Mouse (Mus musculus): Measurements from ENCODE around the gene Foxq1. TPM values are rescaled to one million over a fixed set of nuclear protein-coding genes. Genes with fewer than 3 reads are reported as not detected.

The Foxq1 gene
- 0.10 and 0.14 TPM in 2 replicates for polyA plus RNA-seq (2011; ENCODE audit: insufficient read length, low read depth, missing spikeins)

DNA sequence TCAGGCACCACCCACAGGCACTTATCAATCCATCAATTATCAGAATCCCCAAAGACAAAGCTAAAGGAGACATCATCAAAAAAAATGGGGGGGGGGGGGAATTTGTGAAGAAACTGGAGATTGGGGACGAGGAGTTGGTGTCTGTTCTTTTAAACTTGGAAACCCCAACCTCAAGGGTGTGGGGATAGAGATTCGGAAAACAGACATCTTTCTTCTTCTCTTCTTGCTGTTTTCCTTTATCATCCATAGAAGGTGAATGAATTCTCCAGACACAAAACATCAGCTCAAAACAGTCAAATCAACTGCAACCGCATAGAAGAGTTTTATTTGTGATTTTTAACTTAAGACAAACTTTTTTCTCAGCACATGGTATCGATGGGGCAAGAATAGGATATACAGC is at the start of gene Foxq1:
Gene Foxq1, plus strand, starts transcription at position 301 of the 400 bp plus-strand sequence.
- Histone ChIP-seq H3K4me1 (ENCODE audit: control insufficient read depth, insufficient read depth, low read length) (no peaks in the 10 kb centered on the region), H3K27ac (ENCODE audit: insufficient read depth, low read length) (no peak within 1 kb of the TSS), H3K4me3 (ENCODE audit: insufficient read depth, low read length) (no peak within 1 kb of the TSS)
- TF ChIP-seq CTCF (IDR thresholded peaks at IDR 0.05; ENCODE audit: borderline replicate concordance, insufficient read depth, low read length) (no peak), POLR2A (IDR thresholded peaks at IDR 0.05; ENCODE audit: low read depth, low read length) (no peak)

DNA sequence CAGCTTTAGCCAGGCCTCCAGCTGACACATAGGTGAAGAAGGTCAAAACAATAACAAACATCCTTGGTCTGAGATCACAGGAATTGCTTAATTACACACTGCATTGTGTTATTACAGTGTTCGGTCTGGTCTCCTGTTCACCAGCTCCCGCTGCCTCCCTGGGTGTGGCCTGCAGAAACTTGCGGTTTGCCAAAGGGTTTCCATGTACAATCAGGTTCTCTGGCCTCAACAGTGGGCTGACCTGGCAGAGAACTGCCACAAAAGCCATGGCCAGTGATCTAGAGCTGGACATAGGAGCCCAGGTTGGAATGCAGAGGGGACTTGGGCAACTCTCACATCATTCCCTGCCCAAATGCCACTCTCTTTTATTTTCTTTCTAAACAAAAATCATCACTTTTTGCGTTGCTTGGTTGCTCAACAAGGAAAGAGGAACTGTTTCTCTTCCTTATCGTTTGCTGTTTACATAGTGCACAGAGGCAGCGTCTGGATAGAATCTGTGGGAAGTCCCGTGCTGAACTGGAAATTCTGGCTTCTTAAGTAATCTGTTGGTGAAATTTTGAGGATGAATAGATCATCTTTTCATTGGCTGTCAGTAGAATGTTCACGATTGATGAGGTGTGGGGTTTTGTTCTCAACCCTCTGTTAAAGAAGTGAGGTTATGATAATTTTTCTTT is 49.3 kb upstream of the Foxq1 start:
- no peak for TF ChIP-seq CTCF (IDR thresholded peaks at IDR 0.05; ENCODE audit: borderline replicate concordance, insufficient read depth, low read length)
- no peak for TF ChIP-seq POLR2A (IDR thresholded peaks at IDR 0.05; ENCODE audit: low read depth, low read length)
- Histone ChIP-seq H3K4me1 (ENCODE audit: control insufficient read depth, insufficient read depth, low read length) (no peaks in the 10 kb centered on the region), H3K27ac (ENCODE audit: insufficient read depth, low read length) (no peak overlapping the region), H3K4me3 (ENCODE audit: insufficient read depth, low read length) (no peak overlapping the region)

DNA sequence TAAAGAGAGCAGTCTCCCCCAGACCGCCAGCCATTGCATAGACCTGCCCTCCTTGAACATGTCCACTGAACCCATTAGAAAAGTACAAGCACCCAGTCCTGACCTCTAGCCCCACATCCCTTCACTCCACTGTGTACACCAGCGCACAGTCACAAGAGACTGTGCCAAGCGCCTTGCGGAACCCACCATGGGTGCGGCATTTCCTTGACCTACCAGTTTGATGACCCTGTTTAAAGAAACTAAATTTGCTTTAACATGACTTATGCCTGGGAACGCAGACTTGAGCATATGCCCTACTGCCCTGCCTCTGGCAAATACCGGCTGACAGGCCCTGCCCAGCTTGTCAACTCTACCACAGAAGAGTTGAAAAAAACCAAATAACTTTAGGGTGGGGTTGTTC is 40.7 kb upstream of the Foxq1 start:
- TF ChIP-seq POLR2A (IDR thresholded peaks at IDR 0.05; ENCODE audit: low read depth, low read length) (no peak), CTCF (IDR thresholded peaks at IDR 0.05; ENCODE audit: borderline replicate concordance, insufficient read depth, low read length) (no peak)
- H3K4me3 ChIP-seq (ENCODE audit: insufficient read depth, low read length), result no peak overlapping the region
- no peaks in the 10 kb centered on the region for H3K4me1 ChIP-seq (ENCODE audit: control insufficient read depth, insufficient read depth, low read length)

DNA sequence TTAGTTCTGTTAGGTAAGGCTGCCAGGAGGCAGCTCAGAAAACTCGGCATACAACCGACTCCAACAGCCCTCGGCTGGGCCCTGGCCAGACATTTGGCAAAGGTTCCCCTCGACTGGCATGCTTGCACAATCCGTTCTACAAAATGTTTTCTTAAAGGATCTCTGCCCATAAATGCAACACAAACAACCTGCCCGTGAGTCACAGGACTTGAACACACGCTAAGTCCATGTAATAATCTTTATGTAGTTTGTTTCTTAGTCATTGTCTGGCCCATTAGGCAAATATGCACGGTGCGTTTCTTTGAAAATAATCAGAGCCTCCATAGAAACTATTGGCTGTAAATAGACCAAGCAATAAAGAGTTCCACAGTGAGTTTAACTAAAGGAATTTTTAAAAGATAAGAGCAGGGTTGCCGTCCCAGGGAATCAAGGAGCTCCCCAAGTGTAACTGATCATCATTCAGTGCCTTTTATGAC is 37.5 kb upstream of the Foxq1 start:
- TF ChIP-seq POLR2A (IDR thresholded peaks at IDR 0.05; ENCODE audit: low read depth, low read length) (no peak), CTCF (IDR thresholded peaks at IDR 0.05; ENCODE audit: borderline replicate concordance, insufficient read depth, low read length) (no peak)
- H3K27ac ChIP-seq (ENCODE audit: insufficient read depth, low read length), result peak overlapping the region; percentile 67
- no peak overlapping the region for H3K4me3 ChIP-seq (ENCODE audit: insufficient read depth, low read length)
- no peaks in the 10 kb centered on the region for H3K4me1 ChIP-seq (ENCODE audit: control insufficient read depth, insufficient read depth, low read length)

More for the DNA sequence above, 40.7 kb upstream of the Foxq1 start:
- H3K27ac ChIP-seq (ENCODE audit: insufficient read depth, low read length), result no peak overlapping the region

DNA sequence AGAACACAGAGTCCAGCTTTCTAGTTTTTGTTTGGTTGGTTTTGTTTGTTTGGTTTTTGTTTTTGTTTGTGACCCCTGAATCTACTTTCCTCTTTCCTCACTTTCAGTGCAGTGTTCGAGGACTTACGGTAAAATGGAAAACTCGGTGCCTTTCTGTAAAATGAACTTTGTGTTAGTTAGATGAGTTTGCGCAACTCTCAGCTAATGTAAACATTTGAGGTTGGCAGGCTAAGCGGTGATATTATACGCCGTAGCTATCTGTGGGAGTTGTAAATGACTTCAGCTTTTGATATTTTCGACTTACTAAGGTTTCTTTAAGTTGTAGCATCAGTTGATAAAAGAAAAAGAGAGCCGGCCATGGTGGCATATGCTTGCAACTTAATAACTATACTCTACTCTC is 37.0 kb upstream of the Foxq1 start:
- no peak for TF ChIP-seq CTCF (IDR thresholded peaks at IDR 0.05; ENCODE audit: borderline replicate concordance, insufficient read depth, low read length)
- no peak for TF ChIP-seq POLR2A (IDR thresholded peaks at IDR 0.05; ENCODE audit: low read depth, low read length)
- Histone ChIP-seq H3K4me1 (ENCODE audit: control insufficient read depth, insufficient read depth, low read length) (no peaks in the 10 kb centered on the region), H3K4me3 (ENCODE audit: insufficient read depth, low read length) (no peak overlapping the region), H3K27ac (ENCODE audit: insufficient read depth, low read length) (peak overlapping the region; percentile 67)

DNA sequence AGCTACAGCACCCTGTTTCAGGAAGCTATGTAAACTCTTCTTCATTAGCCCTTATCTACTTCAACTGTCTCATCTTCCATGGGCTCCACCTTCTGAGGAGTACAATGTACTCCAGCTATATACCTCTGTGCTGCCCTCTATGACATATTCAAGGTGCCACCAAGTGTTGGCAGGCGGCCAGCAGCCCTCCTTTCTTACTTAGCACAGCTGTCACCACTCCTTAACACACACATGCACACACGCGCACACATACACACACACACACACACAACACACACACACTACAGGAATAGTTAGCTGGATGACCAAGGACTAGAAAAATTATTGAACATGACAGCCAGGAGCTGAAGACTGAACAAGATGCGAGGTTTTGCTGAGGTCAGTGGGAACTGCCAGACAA is 31.0 kb upstream of the Foxq1 start:
- Histone ChIP-seq H3K4me3 (ENCODE audit: insufficient read depth, low read length) (no peak overlapping the region), H3K4me1 (ENCODE audit: control insufficient read depth, insufficient read depth, low read length) (no peaks in the 10 kb centered on the region), H3K27ac (ENCODE audit: insufficient read depth, low read length) (no peak overlapping the region)
- TF ChIP-seq POLR2A (IDR thresholded peaks at IDR 0.05; ENCODE audit: low read depth, low read length), result no peak
- no peak for TF ChIP-seq CTCF (IDR thresholded peaks at IDR 0.05; ENCODE audit: borderline replicate concordance, insufficient read depth, low read length)

DNA sequence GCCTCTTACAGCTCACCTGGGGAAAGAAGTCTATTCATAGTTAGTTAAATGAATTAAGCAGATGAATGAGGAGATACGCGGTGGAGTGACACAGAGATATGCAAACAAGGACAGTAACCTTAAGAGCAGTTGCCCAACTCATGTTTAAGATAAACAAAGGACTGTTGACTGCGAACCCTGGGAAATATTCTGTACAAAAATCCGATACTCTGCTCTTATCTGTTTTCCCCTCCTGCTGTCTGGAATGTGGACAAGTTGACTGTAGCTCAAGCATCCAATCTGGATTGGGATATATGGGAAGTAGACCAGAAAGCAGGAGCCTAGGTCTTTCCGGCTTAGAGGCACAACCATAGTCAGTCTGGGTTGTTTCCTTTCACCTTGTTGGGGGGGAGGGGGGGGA is 24.7 kb upstream of the Foxq1 start:
- Histone ChIP-seq H3K4me3 (ENCODE audit: insufficient read depth, low read length) (no peak overlapping the region), H3K4me1 (ENCODE audit: control insufficient read depth, insufficient read depth, low read length) (no peaks in the 10 kb centered on the region), H3K27ac (ENCODE audit: insufficient read depth, low read length) (no peak overlapping the region)
- TF ChIP-seq CTCF (IDR thresholded peaks at IDR 0.05; ENCODE audit: borderline replicate concordance, insufficient read depth, low read length) (no peak), POLR2A (IDR thresholded peaks at IDR 0.05; ENCODE audit: low read depth, low read length) (no peak)

DNA sequence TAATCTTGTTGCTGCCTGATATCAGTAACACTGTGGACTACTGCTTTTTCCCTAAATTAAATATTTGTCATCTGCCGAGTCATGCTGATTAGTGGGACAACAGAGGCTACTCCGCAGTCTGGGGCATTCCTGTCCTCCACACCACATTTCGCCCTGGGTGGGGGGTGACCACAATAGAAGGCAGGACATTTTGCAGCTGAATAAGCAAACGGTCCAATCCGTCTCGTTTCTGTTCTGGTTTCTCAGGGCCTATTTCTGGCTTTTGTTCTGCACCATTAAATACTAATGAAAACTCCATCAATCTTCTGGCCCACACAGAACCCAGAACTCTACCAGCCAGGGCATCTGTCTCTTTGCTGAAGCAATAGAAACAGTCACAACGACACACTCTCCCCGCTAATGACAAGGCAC is 24.3 kb upstream of the Foxq1 start:
- no peak overlapping the region for H3K4me3 ChIP-seq (ENCODE audit: insufficient read depth, low read length)
- no peaks in the 10 kb centered on the region for H3K4me1 ChIP-seq (ENCODE audit: control insufficient read depth, insufficient read depth, low read length)
- no peak overlapping the region; the same call in 1 of the 2 replicates for H3K27ac ChIP-seq (ENCODE audit: insufficient read depth, low read length)
- TF ChIP-seq POLR2A (IDR thresholded peaks at IDR 0.05; ENCODE audit: low read depth, low read length) (no peak), CTCF (IDR thresholded peaks at IDR 0.05; ENCODE audit: borderline replicate concordance, insufficient read depth, low read length) (no peak)

DNA sequence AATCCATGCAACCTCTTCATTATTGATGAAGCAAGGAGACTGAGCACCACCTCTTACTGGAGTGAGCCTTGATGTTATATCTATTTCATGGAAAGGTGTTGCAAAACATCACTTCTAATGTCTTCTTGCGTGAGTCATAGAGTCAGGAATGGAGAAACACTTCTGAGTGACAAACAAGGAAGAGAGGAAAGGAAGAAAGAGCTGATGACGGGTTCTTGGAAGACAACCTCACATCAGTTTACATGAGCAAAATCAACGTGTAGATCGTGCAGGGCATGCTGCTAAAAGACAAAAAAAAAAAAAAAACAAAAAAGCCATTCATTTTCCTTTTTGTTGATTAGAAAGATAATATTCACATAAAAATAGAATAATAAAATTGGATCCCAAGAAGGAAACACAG is 21.2 kb upstream of the Foxq1 start:
- TF ChIP-seq POLR2A (IDR thresholded peaks at IDR 0.05; ENCODE audit: low read depth, low read length) (no peak), CTCF (IDR thresholded peaks at IDR 0.05; ENCODE audit: borderline replicate concordance, insufficient read depth, low read length) (no peak)
- Histone ChIP-seq H3K4me3 (ENCODE audit: insufficient read depth, low read length) (no peak overlapping the region), H3K4me1 (ENCODE audit: control insufficient read depth, insufficient read depth, low read length) (no peaks in the 10 kb centered on the region), H3K27ac (ENCODE audit: insufficient read depth, low read length) (no peak overlapping the region)

DNA sequence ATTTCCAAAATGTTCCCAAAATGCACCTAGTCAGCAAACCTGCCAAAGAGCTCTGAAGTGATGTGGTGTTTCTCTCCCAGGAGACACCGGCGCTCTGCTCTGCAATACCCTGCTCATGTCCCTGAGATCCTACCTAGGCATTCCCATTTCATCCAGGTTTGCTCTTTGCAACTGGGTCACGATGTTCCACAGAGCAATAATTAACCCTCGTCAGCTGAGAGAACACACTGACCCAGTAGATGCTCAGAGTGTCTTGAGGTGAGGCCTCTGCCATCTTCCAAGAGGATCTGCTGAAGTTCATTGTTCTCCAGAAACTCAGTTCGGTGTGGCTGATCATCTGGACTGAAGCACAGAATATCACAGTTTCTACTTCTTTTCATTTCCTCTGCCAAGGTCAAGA is 12.9 kb upstream of the Foxq1 start:
- Histone ChIP-seq H3K4me3 (ENCODE audit: insufficient read depth, low read length) (no peak overlapping the region), H3K27ac (ENCODE audit: insufficient read depth, low read length) (no peak overlapping the region), H3K4me1 (ENCODE audit: control insufficient read depth, insufficient read depth, low read length) (no peaks in the 10 kb centered on the region)
- TF ChIP-seq CTCF (IDR thresholded peaks at IDR 0.05; ENCODE audit: borderline replicate concordance, insufficient read depth, low read length) (no peak), POLR2A (IDR thresholded peaks at IDR 0.05; ENCODE audit: low read depth, low read length) (no peak)

Measured in embryonic fibroblast, embryonic 13.5 days (primary cell).